Mouse (Mus musculus): ENCODE results near the gene Fgf18.

DNA sequence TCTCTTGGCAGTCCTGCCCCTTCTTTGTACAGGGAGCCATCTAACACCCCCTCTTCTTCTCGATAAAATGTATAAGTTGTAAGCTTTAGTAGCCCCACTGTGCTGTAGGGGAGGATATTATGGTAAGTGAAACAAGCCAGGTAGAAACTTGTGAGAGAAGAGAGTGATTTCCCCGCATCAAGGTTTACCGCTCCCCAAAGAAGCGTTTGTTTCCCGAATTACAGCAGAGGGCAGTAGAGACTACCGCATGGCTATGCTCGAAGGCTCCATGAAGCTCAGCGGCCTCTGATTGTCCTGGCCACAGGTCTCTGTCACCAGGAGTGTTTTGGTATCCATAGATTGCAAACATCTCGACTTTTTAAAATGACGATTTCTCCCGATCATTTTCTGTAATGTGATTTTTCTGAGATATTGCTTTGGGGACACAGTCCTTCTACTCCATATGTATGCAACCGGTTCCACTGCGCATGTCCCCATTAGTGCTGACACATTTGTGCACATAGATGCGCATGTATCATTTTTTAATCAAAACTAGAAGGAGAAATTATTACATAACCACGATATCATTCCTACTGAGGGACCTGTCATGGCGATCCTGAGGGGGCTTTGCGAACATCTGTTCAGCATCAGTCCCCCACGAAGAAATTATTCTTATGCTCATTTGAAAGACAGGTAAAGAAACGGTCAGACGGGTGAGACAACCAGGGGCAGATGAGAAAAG lies 29.5 kb upstream of the Fgf18 start:
- TF ChIP-seq GATA1 (IDR thresholded peaks at IDR 0.05; ENCODE audit: low read length) (no peak), TAL1 (IDR thresholded peaks at IDR 0.05; ENCODE audit: low read length) (no peak)
